In genomic region chr15:10831106-10831505, GRCm38 (mm10) we compare ENCODE assay signal across 26 mouse cellular contexts.
A peak's percentile ranks its signal among the peaks of the same experiment; 100 is the strongest.
DNase-seq lines count a peak whose midpoint lies in the region; ATAC-seq and TF ChIP-seq lines count a peak whose summit lies in the region.
"Had no signal": no experiment of that assay in that cellular context is flagged by ENCODE, and none has a peak within 500 bp of the region (broad histone marks: within the 10 kb centered on the region; RNA-seq: fewer than 3 reads in every experiment).

No protein-coding gene starts in this region.

- 13% methylated on average over 5 of the region's 5 CpGs for WGBS in lung, embryonic 14.5 days
- 60% methylated on average over 5 of the region's 5 CpGs for WGBS in limb, embryonic 14.5 days

- no peak for TF ChIP-seq POLR2A in limb, embryonic 14.5 days (IDR thresholded peaks at IDR 0.05; ENCODE audit: borderline replicate concordance, extremely low read depth, insufficient read depth, insufficient read length)

- no peak overlapping the region for H3K9ac ChIP-seq in lung, embryonic 14.5 days
- no peak overlapping the region for H3K9ac ChIP-seq in limb, embryonic 14.5 days (ENCODE audit: low read depth, low read length, severe bottlenecking)
- H3K9ac ChIP-seq: liver, embryonic 12.5 days; neural tube, embryonic 12.5 days had no signal

- H3K27ac ChIP-seq in lung, embryonic 14.5 days (ENCODE audit: low read depth) = 0 out of 2 replicates have a peak overlapping the region, but pooled peaks have one; percentile 10
- no peak overlapping the region for H3K27ac ChIP-seq in limb, embryonic 14.5 days (replicated peaks; ENCODE audit: low read depth, low read length)
- H3K27ac ChIP-seq: forebrain, embryonic 10.5 days; hindbrain, postnatal 0 days; liver, embryonic 12.5 days; neural tube, embryonic 12.5 days had no signal

- no peak for TF ChIP-seq CTCF in lung, embryonic 14.5 days (IDR thresholded peaks at IDR 0.05; ENCODE audit: low read depth)

- ATAC-seq in frontal cortex, adult (ENCODE audit: low TSS enrichment) = peak; percentile 16; the same call in 1 of the 2 replicates
- peak; percentile 57; the same call in 1 of the 2 replicates for ATAC-seq in lung, embryonic 14.5 days (ENCODE audit: insufficient read depth)
- no peak; the same call in 1 of the 2 replicates for ATAC-seq in limb, embryonic 14.5 days (ENCODE audit: low FRiP score, low read depth)
- ATAC-seq: CD4-positive, CD25-positive, alpha-beta regulatory T cell, adult 4 months; forebrain, embryonic 16.5 days; hindbrain, postnatal 0 days; liver, embryonic 12.5 days had no signal

- H3K4me2 ChIP-seq in lung, embryonic 14.5 days = no peak overlapping the region
- no peak overlapping the region for H3K4me2 ChIP-seq in limb, embryonic 14.5 days (replicated peaks; ENCODE audit: low read depth, low read length, severe bottlenecking)
- H3K4me2 ChIP-seq: liver, embryonic 12.5 days; neural tube, embryonic 12.5 days had no signal

- H3K9me3 ChIP-seq in lung, embryonic 14.5 days (ENCODE audit: low read depth, low read length) = no peaks in the 10 kb centered on the region
- no peaks in the 10 kb centered on the region for H3K9me3 ChIP-seq in limb, embryonic 14.5 days (ENCODE audit: control insufficient read depth, low read length)
- H3K9me3 ChIP-seq: forebrain, embryonic 10.5 days; liver, embryonic 12.5 days; neural tube, embryonic 12.5 days had no signal

- DNase-seq in frontal cortex, postnatal 36 days (ENCODE audit: low spot score in 2 of 2) = no peak
- peak; percentile 42 for DNase-seq in lung, embryonic 14.5 days
- DNase-seq in lung, postnatal 25 days (ENCODE audit: low spot score) = no peak
- peak; percentile 76 for DNase-seq in limb, embryonic 14.5 days (ENCODE audit: low spot score)
- no peak for DNase-seq in yolk sac, embryonic 10.5 days (ENCODE audit: low spot score)
- DNase-seq in kidney, postnatal 14 days = no peak
- DNase-seq: adrenal gland, postnatal 25 days; cerebellum, adult 9-10 months; gastrocnemius, postnatal 25 days; heart, postnatal 10 days; kidney, adult 2 months; kidney, postnatal 25 days; left cerebral cortex, postnatal 4 days; lung, adult 18-20 months; lung, postnatal 4 days; midbrain, embryonic 14.5 days; right cerebral cortex, postnatal 14 days; thymus, adult 18-20 months; thymus, postnatal 36 days had no signal

- H3K36me3 ChIP-seq in lung, embryonic 14.5 days (ENCODE audit: insufficient read depth) = no peaks in the 10 kb centered on the region
- no peaks in the 10 kb centered on the region for H3K36me3 ChIP-seq in limb, embryonic 14.5 days (ENCODE audit: control insufficient read depth, insufficient read depth, low read length)
- H3K36me3 ChIP-seq: forebrain, embryonic 10.5 days; liver, embryonic 12.5 days; neural tube, embryonic 12.5 days had no signal

- H3K4me3 ChIP-seq in lung, embryonic 14.5 days (ENCODE audit: low read depth, low read length) = no peak overlapping the region
- H3K4me3 ChIP-seq in limb, embryonic 14.5 days (replicated peaks; ENCODE audit: low read length) = no peak overlapping the region
- H3K4me3 ChIP-seq: forebrain, embryonic 10.5 days; liver, embryonic 12.5 days; neural tube, embryonic 12.5 days had no signal

- H3K4me1 ChIP-seq in lung, embryonic 14.5 days (ENCODE audit: insufficient read depth) = peaks cover 10% of the 10 kb centered on the region; the same call in 1 of the 2 replicates
- H3K4me1 ChIP-seq in limb, embryonic 14.5 days (ENCODE audit: control insufficient read depth, insufficient read depth, low read length) = peaks cover 7% of the 10 kb centered on the region; the same call in 1 of the 2 replicates
- H3K4me1 ChIP-seq: forebrain, embryonic 10.5 days; liver, embryonic 12.5 days; neural tube, embryonic 12.5 days had no signal

- H3K27me3 ChIP-seq in lung, embryonic 14.5 days (ENCODE audit: insufficient read depth, low read length) = no peaks in the 10 kb centered on the region
- no peaks in the 10 kb centered on the region for H3K27me3 ChIP-seq in limb, embryonic 14.5 days (ENCODE audit: control insufficient read depth, insufficient read depth, low read length)
- H3K27me3 ChIP-seq: liver, embryonic 12.5 days; neural tube, embryonic 12.5 days had no signal

Comparison
In these comparisons a context has a peak if more than half of its experiments do, and no peak if none do; other contexts are left out.
1. DNase-seq: peak in lung, embryonic 14.5 days (single experiment) and limb, embryonic 14.5 days (single experiment); none in frontal cortex, postnatal 36 days (0 of 2), lung, postnatal 25 days (single experiment), yolk sac, embryonic 10.5 days (single experiment) and kidney, postnatal 14 days (single experiment).